Mouse (Mus musculus) heart, adult 2 months (tissue): ENCODE data around the gene Rhbdf2. TPM values are rescaled to one million over a fixed set of nuclear protein-coding genes. Genes with fewer than 3 reads are reported as not detected.

Experiments
- DNase-seq, 2 experiments: peaks; one replicate each; pipeline ENCODE4 v3.0.0; 2021
- H3K27ac ChIP-seq: fragments of 200-600 bp; 2 replicates; pipeline ENCODE4 v1.8.1; 2022
- H3K27me3 ChIP-seq: fragments of 200-500 bp; 2 replicates; pipeline ENCODE4 v1.6.1; 2012; ENCODE audit warnings: mild to moderate bottlenecking, low read length, inconsistent platforms, mixed read lengths; ENCODE audit not compliant: control insufficient read depth, insufficient read depth
- H3K36me3 ChIP-seq: fragments of 200-500 bp; 2 replicates; pipeline ENCODE4 v1.6.1; 2012; ENCODE audit warnings: low read length, inconsistent platforms; ENCODE audit not compliant: control insufficient read depth, insufficient read depth
- H3K4me1 ChIP-seq: fragments of 200-500 bp; 2 replicates; pipeline ENCODE4 v1.6.1; 2011; ENCODE audit warnings: low read length; ENCODE audit not compliant: control insufficient read depth, insufficient read depth
- H3K4me3 ChIP-seq: fragments of 200-600 bp; 2 replicates; pipeline ENCODE4 v1.8.1; 2022
- H3K79me2 ChIP-seq: fragments of 200-500 bp; replicated peaks from 2 replicates; pipeline ENCODE4 v1.6.1; 2012; ENCODE audit warnings: mild to moderate bottlenecking, inconsistent platforms, low read length, moderate library complexity, mixed read lengths; ENCODE audit not compliant: control insufficient read depth, insufficient read depth
- H3K9ac ChIP-seq: fragments of 200-500 bp; 2 replicates; pipeline ENCODE4 v1.6.1; 2012; ENCODE audit warnings: low read depth, mild to moderate bottlenecking, control low read depth, inconsistent platforms, low read length, mixed read lengths
- CTCF ChIP-seq: fragments of 200-600 bp; IDR thresholded peaks from 2 replicates; pipeline ENCODE4 v1.8.1; 2022; ENCODE audit warnings: antibody characterized with exemption, mild to moderate bottlenecking, moderate library complexity
- EP300 ChIP-seq: fragments of 200-500 bp; IDR thresholded peaks from 2 replicates; pipeline ENCODE4 v1.6.1; 2011; ENCODE audit warnings: low read depth, low read length, control low read depth; ENCODE audit not compliant: insufficient read depth
- POLR2A ChIP-seq: fragments of 200-500 bp; IDR thresholded peaks from 2 replicates; pipeline ENCODE4 v1.6.1; 2011; ENCODE audit warnings: mild to moderate bottlenecking, low read depth, low read length, control low read depth; ENCODE audit not compliant: insufficient read depth
- WGBS: fragments of 180-500 bp; shearing (Covaris S2); methylation state at CpG from one replicate; pipeline ENCODE4 v1.1.7; 2018; 5-methylcytosine and 5-hydroxymethylcytosine counted together
- intact Hi-C: fragments of 180-260 bp; cut with DNase I; formaldehyde crosslinking; loops from one replicate; pipeline ENCODE4 v1.15.1; 2025
- polyA plus RNA-seq: library from polyadenylated mRNA; depleted of rRNA; stranded (reverse); fragments of >200 nt; gene quantifications from 2 replicates; pipeline ENCODE4 v1.2.3, GENCODE M21; 2012
- total RNA-seq, 2 experiments: library from RNA; stranded (reverse); gene quantifications; 2 replicates each; pipeline ENCODE4 v1.2.3; 2021

The Rhbdf2 gene
- total and polyA plus RNA-seq, 3 experiments = 10.8 to 19.2 (median 11.2) TPM

- no peak for DNase-seq
- Histone ChIP-seq H3K79me2 (no peaks in the 10 kb centered on the region), H3K9ac (no peak overlapping the region), H3K27ac (no peak overlapping the region), H3K27me3 (no peaks in the 10 kb centered on the region), H3K4me1 (peaks cover 4% of the 10 kb centered on the region), H3K36me3 (peaks cover 15% of the 10 kb centered on the region), H3K4me3 (peak overlapping the region; percentile 97)
- 23% methylated on average over 7 of the region's 7 CpGs for WGBS
- intact Hi-C loops = loop anchor here (10.0 kb wide), 1 partner anchor 132 kb away; no protein-coding TSS in a partner anchor
- TF ChIP-seq CTCF (no peak), POLR2A (no peak), EP300 (no peak)
These were observed 45.8 kb upstream of the Rhbdf2 start for GRCm38 (mm10) chr11:116672595-116672994.

- H3K36me3 ChIP-seq = peaks cover 15% of the 10 kb centered on the region
- H3K27me3 ChIP-seq = no peaks in the 10 kb centered on the region
- TF ChIP-seq POLR2A = no peak
- TF ChIP-seq CTCF = no peak
- no peak for TF ChIP-seq EP300
- peaks cover 4% of the 10 kb centered on the region for H3K4me1 ChIP-seq
- WGBS = under 1% methylated on average over 24 of the region's 24 CpGs
- no peaks in the 10 kb centered on the region for H3K79me2 ChIP-seq
- intact Hi-C loops = loop anchor here (1.0 to 10.0 kb wide), 2 partner anchors 29 to 133 kb away; no protein-coding TSS in a partner anchor
- H3K9ac ChIP-seq = peak overlapping the region; percentile 76
- peak overlapping the region; percentile 77 for H3K27ac ChIP-seq
- peak overlapping the region; percentile 97 for H3K4me3 ChIP-seq
- peak in 1 of 2 experiments; percentile 37 for DNase-seq
These were observed 45.1 kb upstream of the Rhbdf2 start for GRCm38 (mm10) chr11:116671845-116672434.

GRCm38 (mm10) chr11:116671112-116671844, 44.5 kb upstream of the Rhbdf2 start:
- Histone ChIP-seq H3K9ac (peak overlapping the region; percentile 76), H3K79me2 (no peaks in the 10 kb centered on the region), H3K4me3 (peak overlapping the region; percentile 97), H3K27me3 (no peaks in the 10 kb centered on the region), H3K4me1 (peaks cover 4% of the 10 kb centered on the region), H3K27ac (peak overlapping the region; percentile 77), H3K36me3 (peaks cover 15% of the 10 kb centered on the region)
- intact Hi-C loops = loop anchor here (1.0 to 10.0 kb wide), 2 partner anchors 28 to 134 kb away; no protein-coding TSS in a partner anchor
- WGBS = under 1% methylated on average over 45 of the region's 45 CpGs
- TF ChIP-seq CTCF = peak; percentile 91
- peak; percentile 98 for TF ChIP-seq POLR2A
- peak; percentile 35; the same call in 1 of the 2 replicates for TF ChIP-seq EP300
- DNase-seq = peak; percentile 98

GRCm38 (mm10) chr11:116670386-116670785, 43.6 kb upstream of the Rhbdf2 start:
- intact Hi-C loops = loop anchor here (10.0 kb wide), 1 partner anchor 134 kb away; no protein-coding TSS in a partner anchor
- DNase-seq = no peak
- Histone ChIP-seq H3K9ac (no peak overlapping the region), H3K4me3 (no peak overlapping the region), H3K36me3 (peaks cover 15% of the 10 kb centered on the region), H3K27ac (no peak overlapping the region), H3K4me1 (peaks cover 4% of the 10 kb centered on the region), H3K27me3 (no peaks in the 10 kb centered on the region), H3K79me2 (no peaks in the 10 kb centered on the region)
- no peak for TF ChIP-seq CTCF
- TF ChIP-seq EP300 = no peak
- TF ChIP-seq POLR2A = no peak
- WGBS = 84% methylated on average over 7 of the region's 7 CpGs

- Histone ChIP-seq H3K27ac (no peak overlapping the region), H3K9ac (no peak overlapping the region), H3K79me2 (no peaks in the 10 kb centered on the region), H3K27me3 (no peaks in the 10 kb centered on the region), H3K36me3 (peaks cover 15% of the 10 kb centered on the region), H3K4me1 (peaks cover 4% of the 10 kb centered on the region), H3K4me3 (no peak overlapping the region)
- TF ChIP-seq POLR2A = no peak
- intact Hi-C loops = loop anchor here (10.0 kb wide), 1 partner anchor 135 kb away; no protein-coding TSS in a partner anchor
- DNase-seq = no peak
- WGBS = 74% methylated on average over 13 of the region's 13 CpGs
These were observed 43.1 kb upstream of the Rhbdf2 start for GRCm38 (mm10) chr11:116669787-116670365.
